Mouse (Mus musculus) forebrain, embryonic 15.5 days (tissue): ENCODE data around the gene Runx2. TPM values are rescaled to one million over a fixed set of nuclear protein-coding genes. Genes with fewer than 3 reads are reported as not detected.

ENCODE experiments used
- ATAC-seq: fragments of 200-750 bp; cut with Nextera tagmentation; replicated peaks from 2 replicates; pipeline ENCODE4 v1.8.0; 2017; ENCODE audit warnings: mild to moderate bottlenecking, moderate TSS enrichment, moderate library complexity
- H3K27ac ChIP-seq: fragments of 300-500 bp; sonication (generic); replicated peaks from 2 replicates; pipeline ENCODE4 v1.5.1; 2015; ENCODE audit warnings: mild to moderate bottlenecking, inconsistent platforms
- H3K27me3 ChIP-seq: fragments of 300-500 bp; sonication (generic); 2 replicates; pipeline ENCODE4 v1.6.1; 2015; ENCODE audit warnings: inconsistent platforms
- H3K36me3 ChIP-seq: fragments of 300-500 bp; sonication (generic); 2 replicates; pipeline ENCODE4 v1.6.1; 2015; ENCODE audit warnings: mild to moderate bottlenecking, inconsistent platforms
- H3K4me1 ChIP-seq: fragments of 300-500 bp; sonication (generic); 2 replicates; pipeline ENCODE4 v1.6.1; 2015; ENCODE audit warnings: inconsistent platforms
- H3K4me2 ChIP-seq: fragments of 300-500 bp; sonication (generic); replicated peaks from 2 replicates; pipeline ENCODE4 v1.6.1; 2015; ENCODE audit warnings: mild to moderate bottlenecking, inconsistent platforms
- H3K4me3 ChIP-seq: fragments of 300-500 bp; sonication (generic); 2 replicates; pipeline ENCODE4 v1.5.1; 2015; ENCODE audit warnings: mild to moderate bottlenecking, inconsistent platforms
- H3K9ac ChIP-seq: fragments of 300-500 bp; sonication (generic); replicated peaks from 2 replicates; pipeline ENCODE4 v1.6.1; 2015; ENCODE audit warnings: mild to moderate bottlenecking, inconsistent platforms
- H3K9me3 ChIP-seq: fragments of 300-500 bp; sonication (generic); 2 replicates; pipeline ENCODE4 v1.6.1; 2016; ENCODE audit warnings: inconsistent platforms
- WGBS: fragments of 180-500 bp; shearing (Covaris S2); methylation state at CpG from one replicate; pipeline ENCODE4 v1.1.7; 2015; ENCODE audit warnings: mixed read lengths; 5-methylcytosine and 5-hydroxymethylcytosine counted together
- polyA plus RNA-seq: library from polyadenylated mRNA; unstranded; fragments of >200 nt; fragmentation: Nextera tagmentation; extraction: Ambion mirVana; gene quantifications from 2 replicates; pipeline ENCODE4 v1.2.1, GENCODE M21; 2015

Gene Runx2
- polyA plus RNA-seq, 1 experiment from 2014 or later = 0.31 TPM

- Histone ChIP-seq H3K9ac (no peak overlapping the region), H3K27ac (no peak overlapping the region), H3K36me3 (no peaks in the 10 kb centered on the region), H3K27me3 (no peaks in the 10 kb centered on the region), H3K4me1 (no peaks in the 10 kb centered on the region), H3K4me2 (no peak overlapping the region), H3K9me3 (no peaks in the 10 kb centered on the region), H3K4me3 (no peak overlapping the region)
- WGBS = 57% methylated on average over 2 of the region's 2 CpGs
- ATAC-seq = no peak
Observed at GRCm38 (mm10) chr17:44766975-44767374, 47.6 kb downstream of the Runx2 start.

- Histone ChIP-seq H3K36me3 (no peaks in the 10 kb centered on the region), H3K9ac (no peak overlapping the region), H3K4me1 (no peaks in the 10 kb centered on the region), H3K4me2 (no peak overlapping the region), H3K4me3 (no peak overlapping the region), H3K27me3 (no peaks in the 10 kb centered on the region), H3K9me3 (no peaks in the 10 kb centered on the region), H3K27ac (no peak overlapping the region)
- ATAC-seq = no peak
- WGBS = 92% methylated on average over 11 of the region's 11 CpGs
Observed at GRCm38 (mm10) chr17:44766318-44766717, 48.3 kb downstream of the Runx2 start.

DNA sequence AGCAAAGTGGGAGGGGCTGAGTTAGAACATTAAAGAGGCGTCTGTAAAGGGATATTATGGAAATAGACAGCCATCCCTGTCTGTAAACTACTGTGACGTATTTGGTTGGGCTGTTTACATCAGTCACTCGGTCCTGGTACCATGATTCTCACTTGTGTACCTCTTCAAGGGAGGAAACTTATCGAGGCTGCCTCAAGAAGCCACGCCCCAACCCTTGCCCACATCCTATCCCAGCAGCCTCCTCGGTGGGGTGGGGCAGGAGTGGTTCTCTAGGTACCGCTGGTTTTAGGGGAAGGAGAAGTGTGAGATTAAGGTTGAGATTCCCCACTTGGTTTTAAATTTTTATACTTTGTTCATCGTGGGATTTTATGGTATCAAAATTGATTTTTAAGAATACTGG lies 69.2 kb downstream of the Runx2 start:
- Histone ChIP-seq H3K4me2 (no peak overlapping the region), H3K27me3 (peaks cover 7% of the 10 kb centered on the region), H3K4me3 (no peak overlapping the region), H3K36me3 (no peaks in the 10 kb centered on the region), H3K27ac (no peak overlapping the region), H3K9me3 (no peaks in the 10 kb centered on the region), H3K4me1 (no peaks in the 10 kb centered on the region), H3K9ac (no peak overlapping the region)
- WGBS = 90% methylated on average over 8 of the region's 8 CpGs
- no peak for ATAC-seq

DNA sequence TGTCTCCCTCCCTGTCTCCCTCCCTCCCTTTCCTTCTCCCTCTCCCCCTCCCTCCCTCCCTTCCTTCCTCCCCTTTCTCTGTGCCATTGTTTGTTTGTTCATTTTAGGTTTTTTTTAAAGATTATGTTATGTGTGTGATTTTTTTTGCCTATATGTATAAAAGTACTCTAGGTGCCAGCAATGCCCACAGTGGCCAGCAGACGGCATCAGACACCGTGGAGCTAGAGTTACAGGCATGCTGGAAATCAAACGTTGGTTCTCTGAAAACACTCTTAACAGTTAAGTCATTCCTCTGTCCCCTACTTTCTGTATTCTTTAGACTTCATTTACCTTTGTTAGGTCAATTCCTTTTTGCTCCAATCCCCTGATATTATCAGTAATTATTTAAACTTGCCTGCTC lies 70.8 kb downstream of the Runx2 start:
- no peaks in the 10 kb centered on the region for H3K9me3 ChIP-seq
- no peaks in the 10 kb centered on the region for H3K36me3 ChIP-seq
- H3K27me3 ChIP-seq = peaks cover 20% of the 10 kb centered on the region
- H3K4me2 ChIP-seq = no peak overlapping the region
- 56% methylated on average over 3 of the region's 3 CpGs for WGBS
- no peak for ATAC-seq
- no peaks in the 10 kb centered on the region for H3K4me1 ChIP-seq
- no peak overlapping the region for H3K27ac ChIP-seq
- H3K9ac ChIP-seq = no peak overlapping the region
- no peak overlapping the region for H3K4me3 ChIP-seq

GRCm38 (mm10) chr17:44742246-44742645 lies 72.4 kb downstream of the Runx2 start:
- Histone ChIP-seq H3K27me3 (peaks cover 34% of the 10 kb centered on the region), H3K4me3 (no peak overlapping the region), H3K9me3 (no peaks in the 10 kb centered on the region), H3K9ac (no peak overlapping the region), H3K4me2 (no peak overlapping the region), H3K4me1 (peaks cover 11% of the 10 kb centered on the region), H3K27ac (no peak overlapping the region), H3K36me3 (no peaks in the 10 kb centered on the region)
- ATAC-seq = no peak
- 85% methylated on average over 9 of the region's 9 CpGs for WGBS

DNA sequence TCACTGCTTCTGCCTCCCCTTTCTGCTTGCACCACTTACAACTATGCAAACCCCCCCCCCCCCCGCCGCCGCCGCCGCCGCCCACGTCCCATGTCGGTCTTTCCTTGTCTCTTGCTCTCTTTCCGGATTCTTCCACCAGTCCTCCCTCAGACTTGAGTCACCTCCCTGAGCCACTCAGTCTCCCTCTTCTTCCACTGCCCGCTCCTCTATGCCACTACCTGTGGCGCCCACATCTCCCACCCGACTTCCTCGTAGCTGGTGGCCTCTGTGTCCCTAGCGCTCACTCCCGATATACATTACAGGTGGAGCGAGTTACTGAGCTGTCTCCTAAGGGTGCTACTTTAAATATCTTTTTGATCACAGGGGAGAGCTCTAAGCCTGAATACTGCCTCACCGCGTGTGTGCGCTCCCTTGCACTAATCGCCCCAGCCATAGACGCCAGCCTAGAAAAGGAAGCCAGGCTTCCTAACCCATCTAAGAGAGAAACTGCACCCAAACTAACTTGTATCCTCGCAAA lies 76.4 kb downstream of the Runx2 start:
- no peak for ATAC-seq
- Histone ChIP-seq H3K27me3 (peaks cover 57% of the 10 kb centered on the region), H3K9me3 (no peaks in the 10 kb centered on the region), H3K27ac (no peak overlapping the region), H3K9ac (no peak overlapping the region), H3K4me2 (0 out of 2 replicates have a peak overlapping the region, but pooled peaks have one; percentile 22), H3K4me3 (no peak overlapping the region), H3K36me3 (no peaks in the 10 kb centered on the region), H3K4me1 (peaks cover 41% of the 10 kb centered on the region)
- WGBS = 2% methylated on average over 18 of the region's 22 CpGs

- ATAC-seq = no peak
- Histone ChIP-seq H3K9me3 (no peaks in the 10 kb centered on the region), H3K4me2 (peak overlapping the region; percentile 22), H3K27ac (no peak overlapping the region), H3K27me3 (peaks cover 61% of the 10 kb centered on the region), H3K4me3 (peak overlapping the region; percentile 1; the same call in 1 of the 2 replicates), H3K36me3 (no peaks in the 10 kb centered on the region), H3K9ac (no peak overlapping the region), H3K4me1 (peaks cover 41% of the 10 kb centered on the region)
- WGBS = under 1% methylated on average over 33 of the region's 33 CpGs
Observed at GRCm38 (mm10) chr17:44737275-44738120, 77.1 kb downstream of the Runx2 start.

DNA sequence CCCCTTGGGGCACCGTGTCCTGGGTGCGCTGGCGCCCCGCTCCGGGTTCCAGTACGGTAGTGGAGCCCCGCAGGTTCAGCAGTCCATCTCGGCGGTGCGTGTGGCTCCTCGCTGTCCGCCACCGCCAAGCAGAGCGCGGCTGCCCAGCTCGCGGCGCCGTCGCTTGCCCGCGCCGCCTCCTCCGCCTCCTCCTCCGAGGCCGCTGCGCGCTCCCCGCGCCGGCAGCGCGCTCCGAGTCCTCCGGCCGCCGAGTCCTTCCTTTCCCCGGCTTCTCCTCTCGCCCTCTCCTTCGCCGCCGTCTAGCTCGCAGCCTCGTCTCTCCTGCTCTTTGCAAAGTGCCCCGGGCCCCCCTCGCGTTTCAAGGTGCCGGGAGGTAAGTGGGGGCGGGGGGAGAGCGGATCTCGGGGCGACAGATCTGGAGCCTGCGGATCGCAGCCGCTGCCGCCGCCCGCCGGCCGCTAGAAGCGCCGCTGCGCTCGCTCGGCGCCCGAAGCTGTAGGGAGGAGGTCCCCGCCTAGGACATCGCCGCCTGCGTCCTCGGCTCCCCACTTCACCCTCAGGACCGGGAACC lies 78.5 kb downstream of the Runx2 start:
- peaks cover 68% of the 10 kb centered on the region for H3K27me3 ChIP-seq
- WGBS = under 1% methylated on average over 62 of the region's 73 CpGs

GRCm38 (mm10) chr17:44735223-44735990 lies 79.2 kb downstream of the Runx2 start:
- ATAC-seq = peak; percentile 27
- H3K27ac ChIP-seq = no peak overlapping the region
- peak overlapping the region; percentile 92 for H3K4me2 ChIP-seq
- no peaks in the 10 kb centered on the region for H3K36me3 ChIP-seq
- peaks cover 41% of the 10 kb centered on the region for H3K4me1 ChIP-seq
- H3K9me3 ChIP-seq = no peaks in the 10 kb centered on the region
- peaks cover 67% of the 10 kb centered on the region for H3K27me3 ChIP-seq
- under 1% methylated on average over 62 of the region's 64 CpGs for WGBS
- H3K9ac ChIP-seq = peak overlapping the region; percentile 45
- H3K4me3 ChIP-seq = peak overlapping the region; percentile 55

More for the DNA sequence above, 78.5 kb downstream of the Runx2 start:
- Histone ChIP-seq H3K4me1 (peaks cover 41% of the 10 kb centered on the region), H3K9ac (peak overlapping the region; percentile 45), H3K9me3 (no peaks in the 10 kb centered on the region), H3K36me3 (no peaks in the 10 kb centered on the region), H3K4me3 (peak overlapping the region; percentile 55), H3K4me2 (peak overlapping the region; percentile 92), H3K27ac (no peak overlapping the region)
- ATAC-seq = peak; percentile 81

DNA sequence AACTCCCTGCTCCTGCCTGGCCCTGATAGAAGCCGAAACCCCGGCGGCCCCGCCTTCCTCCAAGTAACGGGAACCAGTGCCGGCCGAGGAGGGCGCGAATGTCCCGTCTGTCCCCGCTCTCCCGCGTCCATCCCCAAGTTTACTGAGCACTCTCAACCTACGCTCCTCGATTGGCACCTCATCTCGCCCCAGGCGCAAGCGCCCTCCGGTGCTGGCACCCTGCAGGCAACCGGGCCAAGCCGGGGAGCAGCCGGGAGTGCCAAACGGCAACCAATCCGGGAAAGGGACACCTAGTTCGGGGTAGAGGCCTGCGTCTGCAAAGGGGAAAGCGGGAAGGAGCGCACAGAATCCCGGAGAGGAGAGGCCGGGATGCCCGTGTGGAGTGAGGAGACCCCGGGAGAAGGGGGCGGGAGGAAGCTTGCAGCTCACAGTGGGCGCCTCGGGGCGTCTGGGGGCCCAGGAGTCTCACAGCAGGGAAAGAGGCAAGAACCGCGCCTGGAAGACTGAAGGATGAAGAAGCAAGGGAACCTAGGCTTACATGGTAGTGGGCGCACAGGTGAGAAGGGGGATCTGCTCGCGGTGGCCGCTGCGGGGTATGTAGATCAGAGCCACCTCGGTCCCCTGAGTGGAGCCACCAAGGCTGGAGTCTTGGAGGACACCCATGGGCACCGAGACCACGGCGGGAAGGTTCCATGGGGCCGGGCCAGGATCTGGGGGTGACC lies 79.9 kb downstream of the Runx2 start:
- Histone ChIP-seq H3K4me3 (peak overlapping the region; percentile 55), H3K27ac (no peak overlapping the region), H3K9me3 (no peaks in the 10 kb centered on the region), H3K27me3 (peaks cover 65% of the 10 kb centered on the region), H3K9ac (peak overlapping the region; percentile 45), H3K36me3 (no peaks in the 10 kb centered on the region), H3K4me2 (peak overlapping the region; percentile 92), H3K4me1 (peaks cover 41% of the 10 kb centered on the region)
- under 1% methylated on average over 48 of the region's 48 CpGs for WGBS
- peak; percentile 43 for ATAC-seq

DNA sequence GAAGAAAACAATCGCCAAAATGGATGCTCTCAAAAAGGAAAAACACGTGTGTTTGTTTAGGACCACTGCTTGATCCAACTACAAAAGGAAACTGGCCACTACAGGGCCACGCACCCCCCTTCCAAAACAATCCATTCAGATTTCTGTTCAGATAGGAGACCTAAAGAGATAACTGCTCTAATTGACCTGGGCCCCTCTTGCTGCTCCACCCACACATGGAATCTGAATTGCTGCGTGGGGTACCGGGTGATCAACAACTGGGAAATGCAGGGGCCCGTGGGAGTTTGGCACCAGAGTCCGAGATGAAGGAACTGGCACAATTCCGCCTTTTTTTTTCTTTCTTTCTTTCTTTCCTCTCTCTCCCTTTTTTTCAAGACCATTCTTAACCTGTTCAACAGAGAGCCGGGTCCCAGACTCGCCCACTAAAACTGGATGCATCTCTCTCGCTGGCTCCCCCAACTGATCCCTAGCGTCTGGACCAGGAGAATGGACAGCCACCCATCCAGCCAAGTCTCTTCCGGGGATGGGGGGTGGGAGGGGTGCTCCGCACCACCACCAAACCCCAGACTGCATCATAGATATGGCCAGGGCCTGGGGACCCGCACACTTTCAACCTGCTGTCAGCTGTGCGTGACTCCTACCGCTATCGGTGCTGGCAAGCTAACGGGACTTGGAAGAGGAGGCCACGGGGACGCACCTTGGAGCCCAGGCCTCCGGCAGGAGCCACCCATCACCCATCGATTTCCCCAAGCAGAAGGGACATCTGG lies 80.9 kb downstream of the Runx2 start:
- no peak for ATAC-seq
- peak overlapping the region; percentile 55 for H3K4me3 ChIP-seq
- no peak overlapping the region for H3K9ac ChIP-seq
- no peak overlapping the region for H3K27ac ChIP-seq
- H3K27me3 ChIP-seq = peaks cover 58% of the 10 kb centered on the region
- no peaks in the 10 kb centered on the region for H3K9me3 ChIP-seq
- peak overlapping the region; percentile 92 for H3K4me2 ChIP-seq
- H3K4me1 ChIP-seq = peaks cover 41% of the 10 kb centered on the region
- 2% methylated on average over 23 of the region's 23 CpGs for WGBS
- H3K36me3 ChIP-seq = no peaks in the 10 kb centered on the region
